Mouse (Mus musculus) gastrocnemius, adult 8-10 months (tissue): ENCODE results near the gene Plod2. TPM values are rescaled to one million over a fixed set of nuclear protein-coding genes. Genes with fewer than 3 reads are reported as not detected.

Experiments
- DNase-seq, 2 experiments: peaks; one replicate each; pipeline ENCODE4 v3.0.0; 2022; ENCODE audit warnings: low spot score in 2 of 2
- total RNA-seq, 4 experiments: library from RNA; stranded (reverse); gene quantifications; 2 replicates each; pipeline ENCODE4 v1.2.4; 2022

The Plod2 gene
- total RNA-seq, 4 experiments from 2014 or later, result 1.2 to 3.1 (median 1.7) TPM

GRCm38 (mm10) chr9:92599940-92600538, 58.0 kb downstream of the Plod2 start:
- no peak for DNase-seq

- DNase-seq, result no peak
Measured at GRCm38 (mm10) chr9:92601551-92601950, 59.5 kb downstream of the Plod2 start.

GRCm38 (mm10) chr9:92603541-92603940, 61.5 kb downstream of the Plod2 start:
- no peak for DNase-seq

- no peak for DNase-seq
Measured at GRCm38 (mm10) chr9:92610628-92611267, 68.7 kb downstream of the Plod2 start.

- DNase-seq, result no peak
Measured at GRCm38 (mm10) chr9:92612641-92613040, 70.6 kb downstream of the Plod2 start.

- DNase-seq, result no peak
Measured at GRCm38 (mm10) chr9:92613206-92613605, 71.2 kb downstream of the Plod2 start.

GRCm38 (mm10) chr9:92616418-92616817, 74.4 kb downstream of the Plod2 start:
- DNase-seq, result no peak

GRCm38 (mm10) chr9:92617376-92617775, 75.4 kb downstream of the Plod2 start:
- DNase-seq, result no peak

GRCm38 (mm10) chr9:92620088-92620487, 78.1 kb downstream of the Plod2 start:
- no peak for DNase-seq

- DNase-seq, result no peak
Measured at GRCm38 (mm10) chr9:92621246-92621645, 79.2 kb downstream of the Plod2 start.

- DNase-seq, result no peak
Measured at GRCm38 (mm10) chr9:92621878-92622282, 79.9 kb downstream of the Plod2 start.

- DNase-seq, result no peak
Measured at GRCm38 (mm10) chr9:92634792-92635191, 92.8 kb downstream of the Plod2 start.

GRCm38 (mm10) chr9:92639200-92639897, 97.3 kb downstream of the Plod2 start:
- DNase-seq, result no peak

- no peak for DNase-seq
Measured at GRCm38 (mm10) chr9:92641717-92642116, 99.7 kb downstream of the Plod2 start.

Other genes starting within 250 kb of the Plod2 start
- not detected for gene 1700057G04Rik, start 232.8 kb upstream of the Plod2 start, total RNA-seq
- gene Plscr4, start 84.8 kb upstream of the Plod2 start, total RNA-seq, result 1 to 10 TPM; 1.9 to 3.2 (median 2.7) TPM